Mouse (Mus musculus) midbrain, postnatal 0 days (tissue): ENCODE measurements around the gene Kctd2. TPM values are rescaled to one million over a fixed set of nuclear protein-coding genes. Genes with fewer than 3 reads are reported as not detected.
A peak's percentile ranks its signal among the peaks of the same experiment; 100 is the strongest.

Experiments used
- ATAC-seq: fragments of 200-750 bp; cut with Nextera tagmentation; 2 replicates; pipeline ENCODE4 v1.8.0; 2017; ENCODE audit warnings: moderate number of reproducible peaks, mild to moderate bottlenecking, moderate TSS enrichment, moderate library complexity; ENCODE audit not compliant: low FRiP score
- DNase-seq: peaks from one replicate; pipeline ENCODE4 v3.0.0-alpha.2; 2015; ENCODE audit warnings: low spot score
- H3K27ac ChIP-seq: fragments of 300-500 bp; sonication (generic); 2 replicates; pipeline ENCODE4 v1.5.1; 2014; ENCODE audit warnings: low read depth, mild to moderate bottlenecking, low read length, mixed read lengths
- H3K27me3 ChIP-seq: fragments of 300-500 bp; sonication (generic); 2 replicates; pipeline ENCODE4 v1.6.1; 2014; ENCODE audit warnings: low read length, control low read depth, mixed read lengths; ENCODE audit not compliant: insufficient read depth
- H3K36me3 ChIP-seq: fragments of 300-500 bp; sonication (generic); 2 replicates; pipeline ENCODE4 v1.6.1; 2014; ENCODE audit warnings: low read length, control low read depth, mixed read lengths; ENCODE audit not compliant: insufficient read depth
- H3K4me1 ChIP-seq: fragments of 300-500 bp; sonication (generic); 2 replicates; pipeline ENCODE4 v1.6.1; 2014; ENCODE audit warnings: mild to moderate bottlenecking, control low read depth, antibody characterized with exemption, low read length, mixed read lengths; ENCODE audit not compliant: insufficient read depth
- H3K4me2 ChIP-seq: fragments of 300-500 bp; sonication (generic); 2 replicates; pipeline ENCODE4 v1.6.1; 2014; ENCODE audit warnings: low read depth, mild to moderate bottlenecking, low read length, mixed read lengths; ENCODE audit not compliant: poor library complexity, severe bottlenecking
- H3K4me3 ChIP-seq: fragments of 300-500 bp; sonication (generic); 2 replicates; pipeline ENCODE4 v1.5.1; 2014; ENCODE audit warnings: low read depth, mild to moderate bottlenecking, low read length, moderate library complexity
- H3K9ac ChIP-seq: fragments of 300-500 bp; sonication (generic); replicated peaks from 2 replicates; pipeline ENCODE4 v1.6.1; 2014; ENCODE audit warnings: mild to moderate bottlenecking, low read length, moderate library complexity, mixed read lengths; ENCODE audit not compliant: poor library complexity, severe bottlenecking
- H3K9me3 ChIP-seq: fragments of 300-500 bp; sonication (generic); 2 replicates; pipeline ENCODE4 v1.6.1; 2016; ENCODE audit warnings: low read length, control low read depth
- CTCF ChIP-seq: IDR thresholded peaks from 2 replicates; pipeline ENCODE4 v1.5.1; 2016; ENCODE audit warnings: antibody characterized with exemption, mild to moderate bottlenecking
- WGBS: fragments of 180-500 bp; shearing (Covaris S2); extraction: QIAGEN DNeasy Blood & Tissue Kit; methylation state at CpG from one replicate; pipeline ENCODE4 v1.1.7; 2014; 5-methylcytosine and 5-hydroxymethylcytosine counted together
- polyA plus RNA-seq: library from polyadenylated mRNA; unstranded; fragments of >200 nt; fragmentation: Nextera tagmentation; extraction: Ambion mirVana; gene quantifications from 2 replicates; pipeline ENCODE4 v1.2.1, GENCODE M21; 2015
- total RNA-seq: library from RNA; depleted of rRNA; stranded (reverse); fragments of >200 nt; gene quantifications from 2 replicates; pipeline ENCODE4 v1.2.3, GENCODE M21; 2014; rRNA removed

Gene Kctd2
- 22.1 and 27.4 TPM in 2 replicates for total RNA-seq
- 27.7 and 29.4 TPM in 2 replicates for polyA plus RNA-seq

DNA sequence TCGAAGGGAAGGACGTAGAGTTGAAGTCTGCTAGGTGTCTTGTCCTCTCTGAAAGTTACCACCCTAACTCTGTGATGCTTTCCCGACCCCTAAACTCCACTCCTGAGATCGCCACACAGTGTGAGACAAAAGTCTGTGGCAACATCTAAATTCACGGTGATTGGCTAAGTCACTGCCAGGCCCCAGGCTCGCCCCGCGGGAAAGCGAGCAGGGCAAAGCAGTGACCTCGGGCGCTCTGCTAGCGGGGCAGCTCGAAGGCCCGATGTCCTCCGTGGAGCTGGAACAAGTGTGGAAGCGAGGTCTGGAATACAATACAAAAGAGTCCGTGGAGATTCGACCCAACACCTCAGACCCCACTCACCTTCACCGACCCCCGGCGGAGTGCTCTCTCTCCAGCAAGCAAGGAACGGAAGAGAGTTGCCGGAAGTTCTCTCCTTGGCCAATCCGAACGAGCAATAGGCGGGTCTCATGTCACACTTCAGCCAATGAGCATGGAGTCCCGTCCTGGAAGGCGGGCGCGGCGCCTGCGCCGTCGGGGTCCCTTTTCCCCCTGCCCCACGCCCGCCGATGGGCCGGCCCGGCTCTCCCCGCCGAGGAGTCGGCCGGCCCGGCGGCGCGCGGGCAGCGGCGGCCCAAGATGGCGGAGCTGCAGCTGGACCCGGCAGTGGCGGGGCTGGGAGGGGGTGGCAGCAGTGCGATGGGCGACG, at the start of gene Kctd2, which contains the start of gene Atp5h:
Gene Kctd2, plus strand, starts transcription at position 598 of the 707 bp plus-strand sequence.
Gene Atp5h, minus strand, starts transcription at position 432 of the 707 bp plus-strand sequence.
- ATAC-seq (peak; percentile 97), DNase-seq (peak; percentile 99)
- H3K4me3 ChIP-seq = peak within 1 kb of the TSS; percentile 66
- H3K4me1 ChIP-seq = peaks cover 18% of the 10 kb centered on the region; the same call in 1 of the 2 replicates
- H3K36me3 ChIP-seq = peaks cover 29% of the 10 kb centered on the region
- no peaks in the 10 kb centered on the region for H3K27me3 ChIP-seq
- WGBS = under 1% methylated on average over 42 of the region's 56 CpGs
- H3K9me3 ChIP-seq = no peaks in the 10 kb centered on the region
- TF ChIP-seq CTCF = no peak
- peak within 1 kb of the TSS; percentile 81 for H3K9ac ChIP-seq
- H3K4me2 ChIP-seq = peak within 1 kb of the TSS; percentile 82
- H3K27ac ChIP-seq = peak within 1 kb of the TSS; percentile 89

DNA sequence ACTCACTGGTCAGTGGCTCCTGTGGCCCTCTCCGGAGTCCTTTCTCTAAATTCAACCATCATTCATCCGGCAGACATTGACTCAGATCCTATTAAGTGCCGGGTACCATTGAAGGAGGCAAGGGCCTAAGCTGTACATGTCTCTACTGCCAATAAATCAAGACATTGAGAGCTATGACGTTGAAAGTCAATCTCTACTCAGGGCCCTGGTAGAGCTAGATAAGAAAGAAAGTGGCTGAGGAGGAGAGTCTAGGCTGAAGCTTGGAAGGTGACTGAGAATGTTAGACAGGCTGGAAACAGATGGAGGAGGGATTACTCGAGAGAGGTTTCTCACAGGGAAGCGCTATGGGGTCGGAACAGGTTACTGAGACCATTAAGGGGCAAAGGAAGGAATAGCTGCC, 49.6 kb upstream of the Kctd2 start:
- no peaks in the 10 kb centered on the region for H3K9me3 ChIP-seq
- ATAC-seq (no peak), DNase-seq (no peak)
- TF ChIP-seq CTCF = no peak
- 65% methylated on average over 7 of the region's 7 CpGs for WGBS
- no peaks in the 10 kb centered on the region for H3K27me3 ChIP-seq
- H3K9ac ChIP-seq = no peak overlapping the region
- no peaks in the 10 kb centered on the region for H3K36me3 ChIP-seq
- no peak overlapping the region for H3K4me2 ChIP-seq
- H3K4me1 ChIP-seq = peaks cover 18% of the 10 kb centered on the region; the same call in 1 of the 2 replicates
- H3K27ac ChIP-seq = no peak overlapping the region
- H3K4me3 ChIP-seq = no peak overlapping the region

DNA sequence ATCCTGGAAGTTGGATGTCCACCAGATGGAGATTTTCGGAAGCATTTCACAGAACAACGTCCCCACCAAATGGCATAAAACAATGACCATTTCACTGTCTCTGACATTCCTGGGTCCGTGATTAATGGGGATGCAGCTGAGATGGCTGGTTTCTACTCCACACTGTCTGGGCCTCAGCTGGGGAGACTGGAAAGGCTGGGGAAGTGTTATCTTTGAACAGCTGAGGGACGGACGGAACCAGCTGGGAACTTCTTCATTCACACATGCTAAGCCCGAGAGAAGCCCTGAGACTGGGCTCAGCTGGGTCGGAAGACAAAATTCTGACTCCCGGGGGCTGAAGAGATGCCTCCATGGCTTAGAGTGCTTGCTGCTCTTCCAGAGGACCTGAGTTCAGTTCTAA, 48.6 kb upstream of the Kctd2 start:
- TF ChIP-seq CTCF = no peak
- WGBS = 78% methylated on average over 8 of the region's 8 CpGs

DNA sequence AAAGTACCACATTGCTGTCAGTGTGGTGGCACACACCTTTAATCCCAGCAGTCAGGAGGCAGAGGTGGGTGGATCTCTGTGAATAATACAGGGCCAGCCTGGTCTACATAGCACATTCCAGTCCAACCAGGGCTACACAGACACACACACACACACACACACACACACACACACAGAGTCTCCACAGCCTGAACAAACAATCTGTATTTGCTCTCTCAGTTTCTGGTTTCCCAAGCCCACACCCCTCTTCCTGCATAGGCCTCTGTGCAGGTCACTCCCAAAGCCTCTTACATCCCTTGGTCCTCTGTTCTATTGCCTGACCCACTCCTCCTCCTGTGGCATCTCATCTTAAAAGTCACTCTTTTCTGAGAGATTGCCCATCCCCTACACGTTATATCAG, 47.9 kb upstream of the Kctd2 start:
- ATAC-seq = no peak
- no peak for TF ChIP-seq CTCF
- H3K4me2 ChIP-seq = no peak overlapping the region
- no peak overlapping the region for H3K4me3 ChIP-seq
- H3K27me3 ChIP-seq = no peaks in the 10 kb centered on the region
- no peaks in the 10 kb centered on the region for H3K9me3 ChIP-seq
- DNase-seq = no peak
- 0 out of 2 replicates have a peak, but pooled peaks cover 10% of the 10 kb centered on the region for H3K4me1 ChIP-seq
- no peaks in the 10 kb centered on the region for H3K36me3 ChIP-seq
- H3K27ac ChIP-seq = no peak overlapping the region
- WGBS = 81% methylated on average over 1 of the region's 1 CpGs
- H3K9ac ChIP-seq = no peak overlapping the region

More for the DNA sequence above, 48.6 kb upstream of the Kctd2 start:
- Histone ChIP-seq H3K36me3 (no peaks in the 10 kb centered on the region), H3K9me3 (no peaks in the 10 kb centered on the region), H3K4me1 (peaks cover 12% of the 10 kb centered on the region; the same call in 1 of the 2 replicates), H3K4me3 (no peak overlapping the region), H3K27ac (no peak overlapping the region), H3K4me2 (no peak overlapping the region), H3K9ac (no peak overlapping the region), H3K27me3 (no peaks in the 10 kb centered on the region)
- ATAC-seq (no peak), DNase-seq (no peak)

DNA sequence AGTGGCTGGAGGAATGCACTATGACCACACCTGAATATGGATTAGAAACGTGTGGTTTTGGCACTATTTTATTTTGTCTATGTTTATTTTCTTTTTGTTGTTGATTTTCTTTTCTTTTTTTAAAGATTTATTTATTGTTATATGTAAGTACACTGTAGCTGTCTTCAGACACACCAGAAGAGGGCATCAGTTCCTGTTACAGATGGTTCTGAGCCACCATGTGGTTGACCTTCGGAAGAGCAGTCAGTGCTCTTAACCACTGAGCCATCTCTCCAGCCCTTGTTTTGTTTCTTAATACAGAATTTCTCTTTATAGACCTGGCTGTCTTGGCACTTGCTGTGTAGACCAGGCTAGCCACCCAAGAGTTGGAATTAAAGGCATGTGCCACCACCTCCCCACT, 47.2 kb upstream of the Kctd2 start:
- Histone ChIP-seq H3K27ac (no peak overlapping the region), H3K4me1 (0 out of 2 replicates have a peak, but pooled peaks cover 10% of the 10 kb centered on the region), H3K9me3 (no peaks in the 10 kb centered on the region), H3K27me3 (no peaks in the 10 kb centered on the region), H3K4me2 (no peak overlapping the region), H3K4me3 (no peak overlapping the region), H3K9ac (no peak overlapping the region), H3K36me3 (no peaks in the 10 kb centered on the region)
- 51% methylated on average over 2 of the region's 2 CpGs for WGBS
- DNase-seq (no peak), ATAC-seq (no peak)
- peak; percentile 35; the same call in 1 of the 2 replicates for TF ChIP-seq CTCF
